Mouse (Mus musculus) embryo, embryonic 10.5 days (tissue): ENCODE measurements around the gene Gipc3.

Source experiments
- DNase-seq: peaks from one replicate; pipeline ENCODE4 v3.0.0-alpha.2; 2015; ENCODE audit warnings: low spot score

Gene Gipc3

GRCm38 (mm10) chr10:81300352-81300907, 42.6 kb downstream of the Gipc3 start:
- DNase-seq: no peak

DNA sequence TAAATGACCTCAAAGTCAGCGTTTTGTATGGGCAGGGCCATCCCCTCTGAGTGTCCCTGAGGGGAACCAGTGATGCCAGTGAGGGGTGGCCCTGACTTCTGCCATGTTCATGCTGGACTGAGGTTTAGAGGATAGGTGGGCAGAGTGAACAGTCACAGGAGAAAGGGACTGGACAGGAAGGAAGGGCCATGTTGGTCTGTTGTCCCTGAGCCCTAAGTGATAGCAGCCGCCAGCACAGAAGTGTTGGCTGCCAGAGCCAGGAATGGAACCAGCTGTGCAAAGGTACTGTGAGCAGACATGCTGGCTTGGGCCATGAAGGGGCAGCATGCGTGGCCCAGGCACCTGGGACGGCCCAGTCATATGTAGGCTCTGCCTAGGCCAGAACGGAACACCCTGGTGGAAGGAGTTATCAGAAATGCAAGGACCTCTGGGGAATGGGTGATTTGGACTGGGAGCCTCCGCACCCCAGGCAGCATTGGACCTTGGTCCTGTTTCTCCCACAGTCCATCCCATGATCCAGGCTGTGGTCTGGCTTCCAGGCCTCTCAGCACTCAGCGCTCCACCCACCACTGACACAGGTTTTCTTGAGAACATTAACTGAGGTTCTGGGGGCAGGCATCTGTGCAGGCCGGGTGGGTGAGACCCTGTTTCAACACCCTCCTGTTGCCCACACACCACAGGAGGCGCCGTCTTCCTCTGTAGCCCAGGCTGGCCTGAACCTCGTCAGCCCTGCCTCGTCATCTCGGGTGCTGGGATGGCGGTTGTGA, 43.3 kb downstream of the Gipc3 start:
- no peak for DNase-seq

DNA sequence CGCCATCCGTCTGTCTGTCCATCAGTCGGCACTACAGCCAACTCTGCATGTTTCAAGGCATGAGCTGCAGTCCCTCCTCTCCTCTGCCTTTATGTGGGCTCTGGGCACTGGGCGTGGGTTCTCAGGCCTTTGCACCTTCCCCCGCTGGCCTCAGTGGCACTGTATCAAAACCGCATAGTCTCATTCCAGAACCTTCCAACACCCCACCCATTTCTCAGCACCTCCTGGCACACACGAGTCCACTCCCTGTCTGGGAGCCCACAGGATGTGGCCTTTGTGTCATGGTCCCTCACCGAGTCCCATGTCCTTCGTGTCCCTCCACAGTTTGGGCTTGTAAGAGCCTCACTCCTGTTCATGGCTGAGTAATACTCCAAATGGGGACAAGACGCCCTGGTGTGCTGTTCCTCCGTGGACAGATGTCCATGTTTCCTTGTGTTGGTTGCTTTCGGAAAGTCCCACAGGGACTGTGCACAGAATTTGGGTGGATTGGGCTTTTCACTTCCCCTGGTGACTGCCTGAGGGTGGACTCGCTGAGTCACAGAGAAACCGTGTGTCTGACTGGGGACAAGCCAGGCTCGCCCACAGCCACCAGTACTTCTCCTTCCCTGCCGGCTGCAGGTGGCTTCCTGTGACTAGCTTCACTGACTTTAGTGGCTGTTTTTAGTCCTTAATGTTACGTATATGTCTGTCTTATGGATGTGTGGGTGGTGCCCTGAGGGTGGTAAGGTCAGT, 44.5 kb downstream of the Gipc3 start:
- DNase-seq: no peak

DNA sequence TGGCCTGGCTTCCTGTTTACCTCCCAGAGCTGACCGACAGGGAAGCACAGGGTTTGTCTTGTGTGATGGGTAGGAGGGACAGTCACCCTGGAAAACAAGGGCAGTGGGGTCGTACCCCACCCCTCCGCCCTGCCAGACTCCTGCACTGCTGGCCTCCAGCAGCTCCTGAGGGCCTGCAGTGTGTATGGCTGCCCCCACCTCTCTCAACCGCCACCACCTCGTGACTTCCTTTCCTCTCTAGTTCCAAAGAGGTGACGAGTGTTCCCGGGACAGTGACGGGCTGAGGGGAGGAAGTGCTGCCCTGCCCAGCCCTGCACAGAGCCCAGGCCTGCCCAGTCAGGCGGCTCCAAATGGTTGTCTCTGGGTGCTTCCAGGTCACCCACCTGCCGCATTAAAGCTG, 45.2 kb downstream of the Gipc3 start:
- no peak for DNase-seq

DNA sequence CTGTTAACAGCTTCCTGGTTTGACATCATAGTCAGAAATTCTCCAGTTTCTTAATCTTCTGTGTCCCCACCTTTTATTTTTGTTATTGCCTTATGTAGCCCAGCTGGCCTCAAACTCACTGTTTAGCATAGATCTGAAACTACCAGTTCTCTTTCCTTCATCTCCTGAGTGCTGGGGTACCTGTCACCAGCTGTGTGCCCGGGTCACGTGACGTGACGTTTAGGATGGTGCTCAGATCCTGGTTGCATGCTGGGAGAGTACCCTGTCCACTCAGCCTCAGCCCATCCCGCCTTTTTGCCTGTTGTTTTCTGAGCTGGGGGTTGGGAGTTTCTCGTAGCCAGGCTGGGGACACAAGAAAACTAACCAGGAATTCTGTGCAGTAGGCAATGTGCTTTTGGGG, 45.8 kb downstream of the Gipc3 start:
- DNase-seq: no peak

- no peak for DNase-seq
These were observed 47.9 kb downstream of the Gipc3 start for GRCm38 (mm10) chr10:81295185-81295584.

DNA sequence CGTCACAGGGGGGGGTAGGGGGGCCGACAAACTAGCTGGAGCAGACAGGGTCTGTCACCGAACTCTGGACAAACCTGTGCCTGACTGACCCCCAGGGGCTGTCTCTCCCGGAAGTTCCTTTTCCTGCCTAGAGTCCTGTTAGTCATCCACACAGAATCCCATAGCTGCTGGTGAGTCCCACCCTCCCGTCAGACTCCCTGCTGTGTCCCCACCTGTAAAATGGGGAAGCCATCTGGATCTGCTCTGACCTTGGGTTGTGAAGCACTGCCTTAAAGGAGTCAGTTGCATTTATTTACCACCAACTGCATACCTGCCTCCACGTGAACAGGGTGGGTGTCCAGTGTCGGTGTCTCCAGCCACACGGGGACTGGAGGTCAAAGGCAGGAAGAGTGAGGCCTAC, 48.6 kb downstream of the Gipc3 start:
- no peak for DNase-seq

DNA sequence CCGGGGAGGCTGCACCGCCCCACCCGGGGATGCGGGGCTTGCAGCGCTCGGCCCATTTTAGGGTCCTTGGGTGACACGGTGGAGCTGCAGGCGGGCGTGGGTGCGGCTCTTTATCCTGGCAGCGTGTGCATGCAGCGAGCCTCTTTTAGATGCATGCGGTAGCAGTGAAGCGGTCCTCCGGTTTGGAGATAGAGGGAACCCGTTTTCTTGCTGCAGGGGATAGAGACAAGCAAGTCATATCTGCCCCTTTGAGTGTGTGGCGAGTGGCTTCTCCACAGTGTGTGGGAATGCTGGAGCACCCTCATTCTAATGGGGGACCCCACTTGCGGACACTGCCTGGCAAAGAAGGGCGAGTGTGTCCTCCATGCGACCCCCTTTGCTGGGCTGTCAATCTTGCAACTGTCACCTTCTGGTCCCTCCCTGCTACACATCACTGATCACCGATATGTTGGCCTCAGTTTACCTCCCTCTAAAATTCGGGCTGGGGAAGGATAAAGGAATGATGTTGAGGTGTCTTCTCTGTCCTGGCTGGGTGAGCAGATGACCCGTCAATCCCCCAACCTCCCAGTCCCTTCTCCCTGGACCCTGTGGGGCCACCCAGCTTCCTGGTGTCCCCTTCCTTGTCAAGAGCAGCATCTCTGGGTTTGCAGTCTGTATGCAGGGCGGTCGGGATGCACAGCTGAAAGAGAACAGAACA, 49.6 kb downstream of the Gipc3 start:
- DNase-seq: no peak

GRCm38 (mm10) chr10:81292554-81293333, 50.3 kb downstream of the Gipc3 start, which contains the start of gene Pip5k1c:
TSS of gene Pip5k1c (plus strand) at chr10:81292963.
- peak; percentile 100 for DNase-seq

DNA sequence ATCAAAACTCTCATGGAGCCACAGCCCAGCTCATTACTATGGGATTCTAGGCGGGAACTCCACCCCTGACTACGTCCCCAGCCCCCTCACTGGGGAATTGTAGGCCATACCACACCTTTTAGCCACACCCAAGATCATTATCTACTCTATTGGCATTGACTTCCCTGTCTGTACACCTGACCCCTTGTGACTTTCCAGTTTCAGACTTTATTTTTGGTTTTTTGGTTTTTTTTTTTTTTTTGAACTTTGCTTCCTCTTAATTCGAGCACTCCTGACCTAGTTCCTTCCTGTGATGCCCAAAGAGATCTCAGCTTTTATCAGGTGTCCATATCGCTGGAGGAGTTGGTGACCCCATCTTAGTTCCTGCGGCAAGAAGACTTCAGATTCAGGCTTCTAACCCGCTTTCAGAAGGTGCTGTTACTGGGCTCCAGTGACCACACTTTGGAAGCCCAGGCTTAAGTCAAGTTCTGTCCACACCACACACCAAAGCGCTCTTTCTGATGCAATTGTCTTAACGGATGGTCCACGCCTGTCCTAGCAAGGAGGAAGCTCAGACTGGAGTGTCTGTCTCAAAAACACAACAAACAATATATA, 51.5 kb downstream of the Gipc3 start, which contains the start of gene Tjp3:
Tjp3 (minus strand) TSS at position 71 of the 594 bp plus-strand sequence.
- DNase-seq: no peak

GRCm38 (mm10) chr10:81290698-81291460, 52.2 kb downstream of the Gipc3 start:
- DNase-seq: no peak

- no peak for DNase-seq
These were observed 53.3 kb downstream of the Gipc3 start for GRCm38 (mm10) chr10:81289811-81290210.

GRCm38 (mm10) chr10:81289278-81289677, 53.8 kb downstream of the Gipc3 start:
- peak; percentile 85 for DNase-seq

- DNase-seq: peak; percentile 59
These were observed 54.5 kb downstream of the Gipc3 start for GRCm38 (mm10) chr10:81288601-81289000.

DNA sequence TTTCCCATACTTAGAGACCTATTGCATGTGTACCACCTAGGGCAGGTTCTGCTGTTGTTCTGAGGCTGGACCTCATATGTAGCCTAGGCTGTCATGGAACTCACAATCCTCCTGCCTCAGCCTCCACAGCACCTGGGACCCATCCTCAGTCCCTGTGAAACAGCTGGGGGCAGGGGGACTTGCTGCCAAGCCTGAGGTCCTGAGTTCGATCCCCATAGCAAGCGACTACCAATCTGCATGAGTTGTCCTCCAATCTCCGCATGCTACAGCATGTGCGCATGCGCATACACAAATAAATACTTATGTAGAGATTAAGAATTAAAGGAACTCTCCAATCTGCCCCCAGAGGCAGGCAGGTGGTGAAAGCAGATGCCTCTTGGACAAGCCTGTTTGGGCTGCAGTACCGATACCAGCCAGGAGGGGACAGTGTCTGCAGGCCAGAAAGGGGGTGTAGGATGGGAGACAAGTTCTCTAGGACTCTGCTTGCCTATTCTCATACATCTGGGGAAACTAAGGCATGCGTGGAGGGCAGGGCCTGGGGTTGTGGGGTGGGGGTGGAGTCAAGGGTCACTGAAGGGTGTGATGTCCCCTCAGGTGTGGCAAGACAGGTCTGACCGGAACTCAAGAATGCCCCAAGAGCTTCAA, 55.4 kb downstream of the Gipc3 start:
- peak; percentile 45 for DNase-seq

GRCm38 (mm10) chr10:81286586-81286985, 56.5 kb downstream of the Gipc3 start:
- DNase-seq: no peak

DNA sequence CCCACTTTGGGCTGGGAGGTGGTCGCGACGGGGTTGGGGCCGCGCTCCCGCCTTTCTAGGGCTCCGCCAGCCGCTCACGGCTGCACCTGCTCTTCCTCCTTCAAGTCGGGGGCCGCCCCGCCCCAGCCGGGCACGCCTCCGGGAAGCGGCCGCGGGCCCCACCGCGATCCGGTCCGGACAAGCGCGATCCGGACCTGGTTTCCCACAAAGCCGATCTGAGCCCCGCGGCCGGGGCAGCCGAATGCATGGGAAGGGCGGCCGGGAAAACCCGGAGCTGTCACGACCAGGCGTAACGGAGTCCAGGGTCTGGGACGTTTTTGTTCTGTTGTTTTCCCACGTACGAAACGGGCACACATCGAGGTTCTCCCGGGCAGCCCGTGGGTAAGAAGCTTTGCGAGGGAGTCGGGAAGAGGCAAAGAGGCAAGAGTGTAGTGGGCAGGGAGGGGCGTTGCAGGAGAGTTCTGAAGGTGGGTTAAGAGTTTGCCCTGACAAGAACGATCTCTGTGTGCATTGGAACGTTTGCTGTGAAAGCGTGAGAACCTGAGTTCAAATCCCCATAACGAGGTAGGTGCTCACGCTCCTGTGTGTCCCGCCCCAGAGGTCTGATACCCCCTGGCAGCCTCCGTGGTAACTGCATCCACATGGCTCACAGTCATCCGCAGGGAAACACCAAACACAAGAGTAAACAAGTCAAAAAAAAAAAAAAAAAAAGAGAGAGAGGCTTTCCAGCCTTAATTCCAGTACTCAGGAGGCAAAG, 57.2 kb downstream of the Gipc3 start:
- DNase-seq: peak; percentile 94
